Mouse (Mus musculus) hindbrain, embryonic 13.5 days (tissue): ENCODE measurements around the gene Btnl4. TPM values are rescaled to one million over a fixed set of nuclear protein-coding genes. Genes with fewer than 3 reads are reported as not detected.
"Not testable (repeated sequence)": the region's sequence is repeated elsewhere in the genome, so short reads cannot be mapped to it uniquely, and the experiment has no call there.

Experiments
- ATAC-seq: fragments of 200-750 bp; cut with Nextera tagmentation; 2 replicates; pipeline ENCODE4 v1.8.0; 2017; ENCODE audit warnings: moderate TSS enrichment; ENCODE audit not compliant: low FRiP score
- H3K27ac ChIP-seq: fragments of 300-500 bp; sonication (generic); 2 replicates; pipeline ENCODE4 v1.5.1; 2015; ENCODE audit warnings: inconsistent platforms, mild to moderate bottlenecking, moderate library complexity
- H3K27me3 ChIP-seq: fragments of 300-500 bp; sonication (generic); 2 replicates; pipeline ENCODE4 v1.6.1; 2015; ENCODE audit warnings: mild to moderate bottlenecking, inconsistent platforms
- H3K36me3 ChIP-seq: fragments of 300-500 bp; sonication (generic); 2 replicates; pipeline ENCODE4 v1.6.1; 2015; ENCODE audit warnings: mild to moderate bottlenecking, inconsistent platforms
- H3K4me1 ChIP-seq: fragments of 300-500 bp; sonication (generic); replicated peaks from 2 replicates; pipeline ENCODE4 v1.6.1; 2015; ENCODE audit warnings: inconsistent platforms
- H3K4me2 ChIP-seq: fragments of 300-500 bp; sonication (generic); 2 replicates; pipeline ENCODE4 v1.6.1; 2015; ENCODE audit warnings: inconsistent platforms, mild to moderate bottlenecking, moderate library complexity
- H3K4me3 ChIP-seq: fragments of 300-500 bp; sonication (generic); 2 replicates; pipeline ENCODE4 v1.5.1; 2015; ENCODE audit warnings: mild to moderate bottlenecking, inconsistent platforms
- H3K9ac ChIP-seq: fragments of 300-500 bp; sonication (generic); 2 replicates; pipeline ENCODE4 v1.6.1; 2015; ENCODE audit warnings: mild to moderate bottlenecking, inconsistent platforms
- H3K9me3 ChIP-seq: fragments of 300-500 bp; sonication (generic); 2 replicates; pipeline ENCODE4 v1.6.1; 2016; ENCODE audit warnings: inconsistent platforms
- WGBS: fragments of 180-500 bp; shearing (Covaris S2); methylation state at CpG from one replicate; pipeline ENCODE4 v1.1.7; 2015; 5-methylcytosine and 5-hydroxymethylcytosine counted together
- polyA plus RNA-seq: library from polyadenylated mRNA; unstranded; fragments of >200 nt; fragmentation: Nextera tagmentation; extraction: Ambion mirVana; gene quantifications from 2 replicates; pipeline ENCODE4 v1.2.1, GENCODE M21; 2015

Btnl4 gene
- polyA plus RNA-seq, result not detected in 2 replicates

DNA sequence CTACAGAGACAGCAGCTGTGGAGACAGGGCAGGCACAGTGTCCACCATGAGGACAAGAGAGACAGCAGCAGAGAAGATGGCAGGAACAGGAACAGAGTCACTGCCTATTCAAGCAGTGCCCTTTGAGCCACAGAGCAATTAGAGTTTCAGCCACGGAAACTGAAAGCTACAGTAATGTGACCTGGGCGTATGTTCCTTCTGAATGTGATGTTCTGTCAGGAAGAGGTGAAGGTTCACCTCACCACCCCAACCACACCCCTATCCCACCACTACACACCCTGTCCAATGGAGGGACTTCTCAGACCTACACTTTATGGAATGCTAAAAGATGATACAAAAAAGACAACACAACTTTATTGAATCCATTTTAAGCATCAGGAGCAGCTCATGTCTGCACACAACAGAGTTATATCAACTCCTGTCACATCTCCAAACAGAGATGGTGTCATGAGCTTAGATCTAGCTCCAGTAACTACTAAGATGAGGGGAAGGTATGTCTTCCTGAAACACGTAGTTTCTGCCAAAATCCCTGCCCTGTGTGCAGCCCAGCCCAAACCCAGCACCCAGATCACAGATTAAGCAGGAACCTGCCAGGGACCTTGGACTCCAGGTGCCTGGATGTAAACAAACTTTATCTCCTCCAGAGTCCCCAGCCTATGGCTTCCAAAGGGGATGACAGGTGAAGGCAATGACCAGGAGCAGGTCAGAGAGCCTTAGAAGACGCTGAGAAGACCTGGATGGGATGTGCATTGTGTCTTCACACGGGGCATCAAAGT, at the start of gene Btnl4:
Btnl4 (minus strand) TSS at position 81 of the 776 bp plus-strand sequence.
- H3K4me2 ChIP-seq, H3K9me3 ChIP-seq, H3K4me3 ChIP-seq, H3K4me1 ChIP-seq, H3K36me3 ChIP-seq, ATAC-seq, H3K27ac ChIP-seq, H3K9ac ChIP-seq, H3K27me3 ChIP-seq: not testable (repeated sequence)
- WGBS, result 89% methylated on average over 5 of the region's 5 CpGs

DNA sequence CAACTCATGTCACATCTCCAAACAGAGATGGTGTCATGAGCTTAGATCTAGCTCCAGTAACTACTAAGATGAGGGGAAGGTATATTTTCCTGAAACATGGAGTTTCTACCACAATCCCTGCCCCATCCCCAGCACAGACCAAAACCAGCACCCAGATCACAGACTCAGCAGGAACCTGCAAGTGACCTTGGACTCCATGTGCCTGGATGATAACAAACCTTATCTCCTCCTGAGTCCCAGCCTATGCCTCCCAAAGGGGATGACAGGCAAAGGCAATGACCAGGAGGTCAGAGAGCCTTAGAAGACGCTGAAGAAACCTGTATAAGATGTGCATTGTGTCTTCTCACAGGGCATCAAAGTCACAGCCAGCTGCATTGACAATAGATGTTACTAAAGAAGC, 41.9 kb upstream of the Btnl4 start:
- no peaks in the 10 kb centered on the region for H3K36me3 ChIP-seq
- H3K4me1 ChIP-seq, result no peaks in the 10 kb centered on the region
- H3K9ac ChIP-seq, result no peak overlapping the region
- H3K4me3 ChIP-seq, result no peak overlapping the region
- H3K4me2 ChIP-seq, result no peak overlapping the region
- no peak overlapping the region for H3K27ac ChIP-seq
- no peaks in the 10 kb centered on the region for H3K9me3 ChIP-seq
- ATAC-seq, result no peak
- H3K27me3 ChIP-seq, result no peaks in the 10 kb centered on the region
- WGBS, result 86% methylated on average over 1 of the region's 1 CpGs

DNA sequence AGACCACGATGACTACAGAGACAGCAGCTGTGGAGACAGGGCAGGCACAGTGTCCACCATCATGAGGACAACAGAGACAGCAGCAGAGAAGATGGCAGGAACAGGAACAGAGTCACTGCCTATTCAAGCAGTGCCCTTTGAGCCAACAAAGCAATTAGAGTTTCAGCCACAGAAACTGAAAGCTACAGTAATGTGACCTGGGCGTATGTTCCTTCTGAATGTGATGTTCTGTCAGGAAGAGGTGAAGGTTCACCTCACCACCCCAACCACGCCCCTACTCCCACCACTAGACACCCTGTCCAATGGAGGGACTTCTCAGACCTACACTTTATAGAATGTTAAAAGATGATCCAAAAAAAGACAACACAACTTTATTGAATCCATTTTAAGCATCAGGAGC, 41.5 kb upstream of the Btnl4 start:
- WGBS, result 75% methylated on average over 3 of the region's 3 CpGs
- H3K4me1 ChIP-seq, H3K9ac ChIP-seq, H3K4me2 ChIP-seq, H3K9me3 ChIP-seq, H3K27ac ChIP-seq, H3K4me3 ChIP-seq, H3K27me3 ChIP-seq, H3K36me3 ChIP-seq, ATAC-seq: not testable (repeated sequence)

DNA sequence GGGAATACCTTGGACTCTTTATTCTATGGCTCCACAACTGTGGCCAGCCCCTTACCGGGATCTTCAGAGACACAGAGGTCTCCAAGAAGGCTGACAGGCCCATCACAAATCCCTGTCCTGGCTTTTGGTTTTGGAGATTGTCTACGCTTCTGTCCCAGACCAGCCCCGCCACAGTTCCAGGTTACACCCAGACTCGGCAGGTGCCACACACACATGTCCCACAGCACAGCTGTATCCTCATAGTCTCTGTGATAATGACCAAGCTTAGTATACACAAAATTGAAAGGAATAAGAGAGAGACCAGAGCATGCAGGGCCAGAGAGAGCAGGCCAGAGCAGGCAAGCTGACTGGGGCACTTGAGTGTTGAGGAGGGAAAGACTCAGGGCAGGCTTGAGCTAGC, 40.7 kb upstream of the Btnl4 start:
- H3K36me3 ChIP-seq, result no peaks in the 10 kb centered on the region
- H3K9me3 ChIP-seq, result no peaks in the 10 kb centered on the region
- ATAC-seq, result no peak
- no peak overlapping the region for H3K27ac ChIP-seq
- no peak overlapping the region for H3K4me2 ChIP-seq
- 91% methylated on average over 4 of the region's 4 CpGs for WGBS
- no peak overlapping the region for H3K9ac ChIP-seq
- no peaks in the 10 kb centered on the region for H3K27me3 ChIP-seq
- H3K4me3 ChIP-seq, result no peak overlapping the region
- H3K4me1 ChIP-seq, result no peaks in the 10 kb centered on the region

DNA sequence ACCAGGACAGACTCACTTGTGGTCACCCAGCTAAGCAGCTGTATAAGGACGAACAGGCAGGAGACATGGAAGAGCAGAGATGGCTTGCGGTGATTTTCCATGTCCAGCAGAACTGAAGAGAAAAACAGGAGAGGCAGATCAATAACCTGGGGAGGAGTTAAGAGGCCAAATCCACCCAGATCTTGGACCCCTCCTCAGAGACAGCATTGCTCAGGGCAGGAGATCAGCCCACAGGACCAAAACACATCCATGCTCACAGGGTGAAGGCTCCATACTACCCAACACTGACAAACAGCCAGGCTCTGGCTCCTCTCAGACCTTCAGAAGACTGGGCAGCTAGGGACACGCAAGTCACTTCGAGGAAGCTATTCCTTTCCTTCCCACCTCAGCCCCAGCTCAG, 40.1 kb upstream of the Btnl4 start, which contains the start of gene Btnl6:
Btnl6 (minus strand) TSS at position 101 of the 400 bp plus-strand sequence.
- H3K27me3 ChIP-seq, result no peaks in the 10 kb centered on the region
- WGBS, result 87% methylated on average over 4 of the region's 4 CpGs
- no peak for ATAC-seq
- no peak within 1 kb of the TSS for H3K27ac ChIP-seq
- no peaks in the 10 kb centered on the region for H3K36me3 ChIP-seq
- H3K4me3 ChIP-seq, result no peak within 1 kb of the TSS
- no peaks in the 10 kb centered on the region for H3K4me1 ChIP-seq
- H3K4me2 ChIP-seq, result no peak within 1 kb of the TSS
- no peak within 1 kb of the TSS for H3K9ac ChIP-seq
- no peaks in the 10 kb centered on the region for H3K9me3 ChIP-seq

DNA sequence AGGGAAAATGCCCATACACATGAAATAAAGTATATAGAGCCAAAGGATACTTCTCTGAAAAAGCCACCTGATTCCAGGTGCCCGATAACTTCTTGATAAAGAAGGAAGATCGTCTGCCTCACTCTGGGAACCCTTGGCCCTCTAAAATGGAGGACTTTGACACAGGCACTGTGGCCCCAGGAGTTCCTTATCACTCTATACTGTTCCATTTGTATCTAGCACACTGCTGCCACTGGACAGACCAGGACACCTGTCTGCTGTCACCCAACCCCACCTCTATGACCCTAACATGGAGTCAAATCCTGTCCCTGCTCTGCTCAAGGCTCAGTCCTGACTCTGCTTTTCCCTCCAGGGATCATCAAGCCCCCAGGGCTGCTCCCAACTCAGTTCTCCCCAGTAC, 39.4 kb upstream of the Btnl4 start:
- no peak for ATAC-seq
- H3K27me3 ChIP-seq, result no peaks in the 10 kb centered on the region
- WGBS, result 85% methylated on average over 2 of the region's 2 CpGs
- H3K9me3 ChIP-seq, result no peaks in the 10 kb centered on the region
- H3K27ac ChIP-seq, result no peak overlapping the region
- H3K4me3 ChIP-seq, result no peak overlapping the region
- no peak overlapping the region for H3K4me2 ChIP-seq
- no peak overlapping the region for H3K9ac ChIP-seq
- H3K36me3 ChIP-seq, result no peaks in the 10 kb centered on the region
- H3K4me1 ChIP-seq, result no peaks in the 10 kb centered on the region

DNA sequence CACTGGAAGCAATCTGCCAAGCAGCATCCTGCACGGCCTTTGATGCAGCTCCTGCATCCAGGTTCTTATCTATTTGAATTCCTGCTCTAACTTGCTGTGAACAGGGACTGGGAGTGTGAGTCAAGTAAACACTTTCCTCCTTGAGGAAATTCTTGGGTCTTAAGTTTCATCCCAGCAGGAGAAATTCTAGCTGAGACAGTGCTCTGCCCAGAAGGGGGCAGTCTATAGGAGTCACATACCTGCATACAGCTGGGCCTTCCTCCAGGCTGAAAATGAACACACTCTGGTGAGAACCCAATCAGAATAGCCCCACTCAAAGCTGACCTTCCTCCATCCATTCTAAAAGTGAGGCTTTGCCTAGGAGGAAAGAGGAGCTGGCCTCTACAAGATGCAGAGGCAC, 34.6 kb upstream of the Btnl4 start:
- H3K27me3 ChIP-seq, H3K27ac ChIP-seq, H3K9ac ChIP-seq, H3K36me3 ChIP-seq, H3K4me1 ChIP-seq, H3K9me3 ChIP-seq, H3K4me2 ChIP-seq, H3K4me3 ChIP-seq, ATAC-seq: not testable (repeated sequence)
- WGBS, result 78% methylated on average over 1 of the region's 1 CpGs

DNA sequence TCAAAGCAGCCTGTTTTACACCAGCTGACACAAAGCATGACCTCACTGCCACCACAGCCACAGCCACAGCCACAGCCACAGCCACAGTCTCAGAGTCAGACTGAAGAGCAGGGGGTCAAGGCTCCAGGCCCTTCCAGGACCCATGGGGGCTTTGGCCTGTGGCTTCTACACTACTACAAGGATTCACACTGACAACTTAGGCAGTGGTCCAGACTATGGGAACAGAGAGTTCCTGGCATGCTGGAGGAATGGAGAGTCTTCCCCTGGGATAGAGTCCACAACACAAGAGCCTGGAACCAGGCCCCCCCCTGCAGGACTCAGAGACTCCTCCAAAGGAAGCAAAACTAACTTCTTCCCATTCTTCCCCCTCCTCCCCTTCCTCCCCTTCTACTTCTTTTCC, 30.5 kb upstream of the Btnl4 start:
- Histone ChIP-seq H3K4me2 (no peak overlapping the region), H3K4me1 (no peaks in the 10 kb centered on the region), H3K4me3 (no peak overlapping the region), H3K27me3 (no peaks in the 10 kb centered on the region), H3K9me3 (no peaks in the 10 kb centered on the region), H3K36me3 (no peaks in the 10 kb centered on the region), H3K27ac (no peak overlapping the region), H3K9ac (no peak overlapping the region)
- ATAC-seq, result no peak

DNA sequence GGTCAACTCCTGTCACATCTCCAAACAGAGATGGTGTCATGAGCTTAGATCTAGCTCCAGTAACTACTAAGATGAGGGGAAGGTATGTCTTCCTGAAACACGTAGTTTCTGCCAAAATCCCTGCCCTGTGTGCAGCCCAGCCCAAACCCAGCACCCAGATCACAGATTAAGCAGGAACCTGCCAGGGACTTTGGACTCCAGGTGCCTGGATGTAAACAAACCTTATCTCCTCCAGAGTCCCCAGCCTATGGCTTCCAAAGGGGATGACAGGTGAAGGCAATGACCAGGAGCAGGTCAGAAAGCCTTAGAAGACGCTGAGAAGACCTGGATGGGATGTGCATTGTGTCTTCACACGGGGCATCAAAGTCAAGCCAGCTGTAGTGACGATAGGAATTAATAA, 20.6 kb upstream of the Btnl4 start:
- not testable (repeated sequence) for H3K4me3 ChIP-seq, H3K4me2 ChIP-seq, ATAC-seq, H3K9ac ChIP-seq, H3K27me3 ChIP-seq, H3K9me3 ChIP-seq, H3K36me3 ChIP-seq, H3K4me1 ChIP-seq, H3K27ac ChIP-seq
- WGBS, result 82% methylated on average over 4 of the region's 4 CpGs

DNA sequence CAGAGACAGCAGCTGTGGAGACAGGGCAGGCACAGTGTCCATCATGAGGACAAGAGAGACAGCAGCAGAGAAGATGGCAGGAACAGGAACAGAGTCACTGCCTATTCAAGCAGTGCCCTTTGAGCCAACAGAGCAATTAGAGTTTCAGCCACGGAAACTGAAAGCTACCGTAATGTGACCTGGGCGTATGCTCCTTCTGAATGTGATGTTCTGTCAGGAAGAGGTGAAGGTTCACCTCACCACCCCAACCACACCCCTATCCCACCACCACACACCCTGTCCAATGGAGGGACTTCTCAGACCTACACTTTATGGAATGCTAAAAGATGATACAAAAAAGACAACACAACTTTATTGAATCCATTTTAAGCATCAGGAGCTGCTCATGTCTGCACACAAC, 20.2 kb upstream of the Btnl4 start:
- 84% methylated on average over 3 of the region's 3 CpGs for WGBS
- H3K9ac ChIP-seq, ATAC-seq: not testable (repeated sequence)

DNA sequence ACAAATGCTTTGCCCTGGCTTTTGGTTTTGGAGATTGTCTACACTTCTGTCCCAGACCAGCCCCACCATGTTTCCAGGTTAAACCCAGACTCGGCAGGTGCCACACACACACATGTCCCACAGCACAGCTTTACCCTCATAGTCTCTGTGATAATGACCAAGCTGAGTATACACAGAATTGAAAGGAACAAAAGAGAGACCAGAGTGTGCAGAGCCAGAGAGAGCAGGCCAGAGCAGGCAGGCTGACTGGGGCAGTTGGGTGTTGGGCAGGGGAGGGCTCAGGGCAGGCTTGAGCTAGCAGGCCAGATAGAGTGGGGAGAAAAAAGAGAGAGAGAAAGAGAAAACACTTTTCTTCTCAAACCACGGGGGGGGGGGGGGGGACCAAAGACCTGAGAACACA, 19.4 kb upstream of the Btnl4 start:
- ATAC-seq, result no peak
- no peaks in the 10 kb centered on the region for H3K27me3 ChIP-seq
- H3K4me3 ChIP-seq, result no peak overlapping the region
- H3K4me1 ChIP-seq, result no peaks in the 10 kb centered on the region
- H3K4me2 ChIP-seq, result no peak overlapping the region
- no peak overlapping the region for H3K27ac ChIP-seq
- 45% methylated on average over 2 of the region's 2 CpGs for WGBS
- H3K9me3 ChIP-seq, result no peaks in the 10 kb centered on the region
- H3K9ac ChIP-seq, result no peak overlapping the region
- no peaks in the 10 kb centered on the region for H3K36me3 ChIP-seq

More for the DNA sequence above, 20.2 kb upstream of the Btnl4 start:
- not testable (repeated sequence) for H3K27me3 ChIP-seq, H3K36me3 ChIP-seq, H3K9me3 ChIP-seq, H3K4me3 ChIP-seq, H3K4me2 ChIP-seq, H3K27ac ChIP-seq, H3K4me1 ChIP-seq

DNA sequence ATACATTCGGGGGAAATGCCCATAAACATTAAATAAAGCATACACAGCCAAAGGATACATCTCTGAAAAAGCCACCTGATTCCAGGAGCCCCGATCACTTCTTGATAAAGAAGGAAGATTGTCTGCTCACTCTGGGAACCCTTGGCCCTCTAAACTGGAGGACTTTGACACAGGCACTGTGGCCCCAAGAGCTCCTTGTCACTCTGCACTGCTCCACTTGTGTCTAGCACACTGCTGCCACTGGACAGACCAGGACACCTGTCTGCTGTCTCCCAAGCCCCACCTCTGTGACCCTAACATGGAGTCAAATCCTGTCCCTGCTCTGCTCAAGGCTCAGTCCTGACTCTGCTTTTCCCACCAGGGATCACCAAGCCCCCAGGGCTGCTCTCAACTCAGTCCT, 18.0 kb upstream of the Btnl4 start:
- 94% methylated on average over 2 of the region's 2 CpGs for WGBS
- H3K4me3 ChIP-seq, H3K4me1 ChIP-seq, H3K9ac ChIP-seq, ATAC-seq, H3K27me3 ChIP-seq, H3K36me3 ChIP-seq, H3K9me3 ChIP-seq, H3K4me2 ChIP-seq, H3K27ac ChIP-seq: not testable (repeated sequence)

DNA sequence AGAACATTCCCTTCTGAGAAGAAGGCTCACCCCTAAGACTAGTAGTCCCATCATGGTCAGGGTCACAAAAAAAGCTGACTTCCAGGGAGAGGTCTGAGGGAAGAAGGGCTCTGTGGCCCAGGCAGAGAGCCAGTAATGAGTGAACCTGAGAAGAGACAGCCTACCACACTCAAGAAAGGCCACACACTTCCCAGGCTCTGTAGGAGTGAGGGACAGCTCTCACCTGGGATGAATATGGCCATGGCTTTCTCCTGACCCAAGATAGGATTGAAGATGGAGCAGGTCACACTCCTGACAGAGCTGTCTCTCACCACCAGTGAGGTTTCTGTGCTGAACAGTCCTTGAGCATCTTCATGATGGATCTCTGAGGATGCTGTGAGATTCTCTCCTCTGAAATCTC, 15.7 kb upstream of the Btnl4 start:
- H3K4me2 ChIP-seq, result no peak overlapping the region
- no peak overlapping the region for H3K4me3 ChIP-seq
- H3K4me1 ChIP-seq, result no peaks in the 10 kb centered on the region
- no peak for ATAC-seq
- no peaks in the 10 kb centered on the region for H3K36me3 ChIP-seq
- H3K9me3 ChIP-seq, result no peaks in the 10 kb centered on the region
- H3K27me3 ChIP-seq, result no peaks in the 10 kb centered on the region
- no peak overlapping the region for H3K27ac ChIP-seq
- H3K9ac ChIP-seq, result no peak overlapping the region
